5 mouse cellular contexts compared by ENCODE assay signal in genomic region chr7:98963581-98963980, GRCm38 (mm10).
DNase-seq lines count a peak whose midpoint lies in the region; TF ChIP-seq lines count a peak whose summit lies in the region.
"Not testable (repeated sequence)": the region's sequence is repeated elsewhere in the genome, so short reads cannot be mapped to it uniquely, and the experiment has no call there.

No protein-coding gene starts in this region.

- in situ Hi-C loops in ES-E14 (cut with MboI; ENCODE audit: low sequenced_read_pairs in 2 of 2, unreplicated experiment in 2 of 2), result not testable (repeated sequence)

- not testable (repeated sequence) for H3K27me3 ChIP-seq in ES-Bruce4 (ENCODE audit: control insufficient read depth, insufficient read depth, low read length, poor library complexity, severe bottlenecking)
- peaks cover 24% of the 10 kb centered on the region for H3K27me3 ChIP-seq in limb, embryonic 10.5 days (ENCODE audit: low read depth, poor library complexity, severe bottlenecking)

- not testable (repeated sequence) for TF ChIP-seq POLR2A in ES-Bruce4 (IDR thresholded peaks at IDR 0.05; ENCODE audit: insufficient read depth, low read length)

- not testable (repeated sequence) for H3K9me3 ChIP-seq in ES-Bruce4 (replicated peaks; ENCODE audit: control insufficient read depth, insufficient read depth, low read length, poor library complexity, severe bottlenecking); ES-E14 (ENCODE audit: control insufficient read depth, insufficient read depth, low read depth, low read length); limb, embryonic 10.5 days (replicated peaks)

- 0 out of 2 replicates have a peak overlapping the region, but pooled peaks have one; percentile 6 for H3K9ac ChIP-seq in ES-Bruce4 (ENCODE audit: low read depth, poor library complexity, severe bottlenecking)
- peak overlapping the region; percentile 49; the same call in 1 of the 2 replicates for H3K9ac ChIP-seq in ES-E14 (ENCODE audit: insufficient read depth, low read depth, low read length, poor library complexity, severe bottlenecking)

- TF ChIP-seq EP300 in ES-Bruce4 (IDR thresholded peaks at IDR 0.05; ENCODE audit: insufficient read depth, low read depth, low read length), result not testable (repeated sequence)

- not testable (repeated sequence) for H3K27ac ChIP-seq in ES-Bruce4 (ENCODE audit: insufficient read depth, low read length); limb, embryonic 10.5 days
- peak overlapping the region; percentile 34; the same call in 1 of the 2 replicates for H3K27ac ChIP-seq in ES-E14 (ENCODE audit: insufficient read depth, low read depth, low read length, poor library complexity, severe bottlenecking)

- not testable (repeated sequence) for TF ChIP-seq CTCF in ES-Bruce4 (IDR thresholded peaks at IDR 0.05; ENCODE audit: low read depth, low read length)

- 94% methylated on average over 13 of the region's 13 CpGs for WGBS in limb, embryonic 10.5 days

- not testable (repeated sequence) for H3K4me3 ChIP-seq in ES-Bruce4 (ENCODE audit: low read depth, low read length); limb, embryonic 10.5 days
- H3K4me3 ChIP-seq in ES-E14 (ENCODE audit: insufficient read depth in 1 of 2, low read depth in 1 of 2, low read length in 2 of 2, poor library complexity in 1 of 2, severe bottlenecking in 1 of 2), result peak overlapping the region; percentile 19 to 24; a peak in 2 of 4 replicates

- not testable (repeated sequence) for DNase-seq in ES-E14 (ENCODE audit: low read depth, low spot score)
- peak; percentile 84 for DNase-seq in ZHBTc4 (ENCODE audit: low read depth, low spot score)
- peak; percentile 27 for DNase-seq in limb, embryonic 10.5 days (ENCODE audit: low spot score)
- peak; percentile 58 for DNase-seq in spleen, adult 12 weeks (ENCODE audit: low spot score)

- not testable (repeated sequence) for H3K36me3 ChIP-seq in ES-Bruce4 (ENCODE audit: control insufficient read depth, insufficient read depth, low read length, poor library complexity, severe bottlenecking); ES-E14 (ENCODE audit: control insufficient read depth, insufficient read depth, low read length, poor library complexity, severe bottlenecking); limb, embryonic 10.5 days

- not testable (repeated sequence) for H3K4me1 ChIP-seq in ES-Bruce4 (ENCODE audit: control insufficient read depth, insufficient read depth, low read length)
- H3K4me1 ChIP-seq in ES-E14 (ENCODE audit: control insufficient read depth in 2 of 2, insufficient read depth in 2 of 2, low read length in 2 of 2, poor library complexity in 1 of 2), result peaks cover 0 to 22% of the 10 kb centered on the region in 2 experiments; a peak in 3 of 4 replicates
- peaks cover 52% of the 10 kb centered on the region for H3K4me1 ChIP-seq in limb, embryonic 10.5 days
